Mouse (Mus musculus) stomach, embryonic 15.5 days (tissue): ENCODE measurements around the gene Rer1. TPM values are rescaled to one million over a fixed set of nuclear protein-coding genes. Genes with fewer than 3 reads are reported as not detected.

Experiments used
- ATAC-seq: fragments of 200-750 bp; cut with Nextera tagmentation; 2 replicates; pipeline ENCODE4 v1.8.0; 2017; ENCODE audit warnings: low read depth, moderate number of reproducible peaks, moderate TSS enrichment; ENCODE audit not compliant: insufficient read depth, low FRiP score
- H3K27ac ChIP-seq: fragments of 300-500 bp; sonication (generic); 2 replicates; pipeline ENCODE4 v1.5.1; 2015; ENCODE audit warnings: mild to moderate bottlenecking, inconsistent platforms
- H3K27me3 ChIP-seq: fragments of 300-500 bp; sonication (generic); replicated peaks from 2 replicates; pipeline ENCODE4 v1.6.1; 2015; ENCODE audit warnings: inconsistent platforms
- H3K36me3 ChIP-seq: fragments of 300-500 bp; sonication (generic); 2 replicates; pipeline ENCODE4 v1.6.1; 2015; ENCODE audit warnings: inconsistent platforms
- H3K4me1 ChIP-seq: fragments of 300-500 bp; sonication (generic); 2 replicates; pipeline ENCODE4 v1.6.1; 2015; ENCODE audit warnings: inconsistent platforms
- H3K4me2 ChIP-seq: fragments of 300-500 bp; sonication (generic); 2 replicates; pipeline ENCODE4 v1.6.1; 2015; ENCODE audit warnings: mild to moderate bottlenecking, inconsistent platforms
- H3K4me3 ChIP-seq: fragments of 300-500 bp; sonication (generic); replicated peaks from 2 replicates; pipeline ENCODE4 v1.5.1; 2015; ENCODE audit warnings: inconsistent platforms
- H3K9ac ChIP-seq: fragments of 300-500 bp; sonication (generic); 2 replicates; pipeline ENCODE4 v1.6.1; 2015; ENCODE audit warnings: inconsistent platforms
- H3K9me3 ChIP-seq: fragments of 300-500 bp; sonication (generic); 2 replicates; pipeline ENCODE4 v1.6.1; 2016; ENCODE audit warnings: inconsistent platforms
- WGBS: fragments of 180-500 bp; shearing (Covaris S2); methylation state at CpG from one replicate; pipeline ENCODE4 v1.1.7; 2015; 5-methylcytosine and 5-hydroxymethylcytosine counted together
- polyA plus RNA-seq: library from polyadenylated mRNA; unstranded; fragments of >200 nt; fragmentation: Nextera tagmentation; extraction: Ambion mirVana; gene quantifications from 2 replicates; pipeline ENCODE4 v1.2.1, GENCODE M21; 2015

Gene Rer1
- polyA plus RNA-seq, 1 experiment from 2014 or later = 175 TPM

- 42% methylated on average over 7 of the region's 7 CpGs for WGBS
- Histone ChIP-seq H3K9ac (no peak overlapping the region), H3K4me2 (no peak overlapping the region), H3K4me3 (no peak overlapping the region), H3K27me3 (no peaks in the 10 kb centered on the region), H3K9me3 (no peaks in the 10 kb centered on the region), H3K4me1 (peaks cover 39% of the 10 kb centered on the region), H3K27ac (no peak overlapping the region), H3K36me3 (no peaks in the 10 kb centered on the region)
- ATAC-seq = no peak
Measured at GRCm38 (mm10) chr4:155125310-155125709, 39.1 kb upstream of the Rer1 start.

DNA sequence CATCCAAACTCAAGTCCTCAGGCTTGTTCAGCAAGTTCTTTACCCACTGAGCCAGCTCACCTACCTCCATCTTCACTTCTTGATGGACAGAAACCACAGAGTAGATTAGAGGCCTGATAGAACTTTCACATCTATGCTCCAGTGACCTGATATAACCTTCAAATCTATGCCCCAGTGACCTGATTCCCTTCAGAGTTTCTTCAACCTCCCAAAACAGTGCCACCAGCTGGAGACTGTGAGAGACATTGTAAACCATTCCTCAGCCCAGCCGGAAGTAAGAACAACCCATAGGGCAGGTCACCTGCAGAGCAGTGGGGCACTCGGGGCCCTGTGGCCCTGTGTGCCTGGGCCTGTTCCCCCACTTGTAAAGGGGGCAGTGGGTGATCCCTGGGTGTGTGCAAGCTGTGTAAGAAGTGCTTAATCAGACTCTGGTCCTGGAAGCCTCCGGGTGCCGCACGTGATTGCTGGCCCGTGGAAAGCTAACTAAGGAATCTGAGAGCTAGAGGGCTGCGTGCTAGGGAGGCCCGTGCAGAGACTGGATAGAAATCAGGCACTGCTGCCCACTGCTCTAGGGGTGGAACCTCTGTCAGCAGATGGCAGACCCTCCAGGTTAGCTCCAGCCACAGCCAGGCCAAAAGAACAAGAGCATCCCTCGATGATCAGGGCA is 37.8 kb upstream of the Rer1 start:
- no peak overlapping the region for H3K9ac ChIP-seq
- H3K4me3 ChIP-seq = no peak overlapping the region
- ATAC-seq = no peak
- no peak overlapping the region for H3K27ac ChIP-seq
- peaks cover 36% of the 10 kb centered on the region for H3K4me1 ChIP-seq
- H3K4me2 ChIP-seq = no peak overlapping the region
- H3K9me3 ChIP-seq = no peaks in the 10 kb centered on the region
- no peaks in the 10 kb centered on the region for H3K27me3 ChIP-seq
- WGBS = 75% methylated on average over 9 of the region's 9 CpGs
- no peaks in the 10 kb centered on the region for H3K36me3 ChIP-seq

DNA sequence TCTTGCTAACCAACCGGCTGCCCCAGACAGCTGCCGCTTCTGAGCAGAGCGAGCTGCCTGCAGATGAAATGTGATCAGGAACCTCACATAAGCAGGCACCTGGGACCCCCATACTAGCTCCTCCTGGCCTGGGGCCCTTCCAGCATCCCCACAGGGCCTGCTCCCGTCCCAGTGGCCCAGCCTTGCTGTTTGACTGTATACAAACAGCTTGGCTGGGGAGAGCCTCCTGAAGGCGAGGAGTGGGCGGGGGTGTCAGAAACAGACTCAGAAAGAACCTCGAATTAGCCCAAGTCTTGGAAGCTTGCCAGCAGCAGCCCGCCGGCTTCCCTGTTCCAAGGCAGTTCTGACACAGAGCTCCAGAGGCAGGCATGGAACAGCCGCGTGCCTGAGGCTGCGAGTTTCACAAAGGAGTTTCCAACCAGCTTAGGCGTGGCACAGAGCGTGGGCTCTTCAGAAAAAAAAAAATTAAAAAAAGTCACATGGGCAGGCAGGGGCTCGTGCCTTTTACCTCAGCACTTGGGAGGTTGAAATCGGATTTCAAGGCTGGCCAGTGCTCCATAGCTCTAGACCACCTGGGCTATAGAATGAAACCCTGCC is 36.4 kb upstream of the Rer1 start:
- no peaks in the 10 kb centered on the region for H3K36me3 ChIP-seq
- peak overlapping the region; percentile 90 for H3K27ac ChIP-seq
- no peaks in the 10 kb centered on the region for H3K9me3 ChIP-seq
- WGBS = 10% methylated on average over 16 of the region's 16 CpGs
- H3K4me3 ChIP-seq = no peak overlapping the region
- H3K9ac ChIP-seq = no peak overlapping the region; the same call in 1 of the 2 replicates
- H3K4me2 ChIP-seq = peak overlapping the region; percentile 32
- H3K27me3 ChIP-seq = no peaks in the 10 kb centered on the region
- peak; percentile 45; the same call in 1 of the 2 replicates for ATAC-seq
- peaks cover 36% of the 10 kb centered on the region for H3K4me1 ChIP-seq

- Histone ChIP-seq H3K4me1 (peaks cover 36% of the 10 kb centered on the region), H3K4me3 (no peak overlapping the region), H3K27ac (peak overlapping the region; percentile 90), H3K27me3 (no peaks in the 10 kb centered on the region), H3K9me3 (no peaks in the 10 kb centered on the region), H3K4me2 (no peak overlapping the region), H3K9ac (no peak overlapping the region), H3K36me3 (no peaks in the 10 kb centered on the region)
- no peak for ATAC-seq
- 70% methylated on average over 6 of the region's 6 CpGs for WGBS
Measured at GRCm38 (mm10) chr4:155121915-155122443, 35.8 kb upstream of the Rer1 start.

DNA sequence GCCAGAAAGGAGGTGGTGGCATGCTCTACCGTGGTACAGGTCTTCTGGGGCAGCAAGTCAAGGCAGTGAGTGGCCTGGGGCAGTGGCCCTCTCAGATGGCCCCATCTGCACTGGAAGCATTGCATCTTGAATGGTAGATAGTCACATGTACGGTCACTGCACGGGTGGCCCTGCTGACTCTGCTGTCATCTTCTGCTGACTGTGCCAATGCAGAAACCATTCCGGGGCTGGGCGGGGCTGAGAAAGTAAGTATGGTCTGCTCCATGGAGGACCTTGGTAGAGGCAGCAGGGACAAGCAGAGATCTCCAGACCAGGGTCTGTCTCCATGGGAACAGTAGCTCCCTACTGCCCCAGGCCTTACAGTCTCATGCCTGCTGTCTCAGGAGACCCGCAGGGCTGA is 35.0 kb upstream of the Rer1 start:
- 64% methylated on average over 6 of the region's 6 CpGs for WGBS
- Histone ChIP-seq H3K27ac (peak overlapping the region; percentile 90), H3K4me3 (no peak overlapping the region), H3K9ac (no peak overlapping the region), H3K4me1 (peaks cover 36% of the 10 kb centered on the region), H3K9me3 (no peaks in the 10 kb centered on the region), H3K36me3 (no peaks in the 10 kb centered on the region), H3K27me3 (no peaks in the 10 kb centered on the region), H3K4me2 (0 out of 2 replicates have a peak overlapping the region, but pooled peaks have one; percentile 6)
- no peak for ATAC-seq

DNA sequence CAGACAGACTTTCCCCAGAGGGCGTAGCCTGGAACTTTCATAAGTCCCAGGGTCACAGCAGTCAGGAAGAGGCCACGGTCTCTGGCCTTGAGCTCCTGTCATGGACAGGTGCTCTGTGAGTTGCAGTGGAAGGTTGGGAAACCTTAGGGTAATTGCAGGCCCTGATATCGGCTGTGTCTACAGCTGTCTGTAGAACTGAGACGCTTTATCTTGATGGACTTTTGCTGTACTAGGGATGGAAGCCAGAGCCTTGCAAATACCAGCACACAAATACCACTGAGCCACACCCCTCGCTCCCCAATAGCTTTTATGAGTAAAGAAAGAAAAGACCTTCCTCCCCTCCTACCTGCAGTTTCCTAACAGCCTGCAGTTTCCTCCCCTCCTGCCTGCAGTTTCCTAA is 34.4 kb upstream of the Rer1 start:
- 47% methylated on average over 5 of the region's 5 CpGs for WGBS
- 0 out of 2 replicates have a peak overlapping the region, but pooled peaks have one; percentile 6 for H3K4me2 ChIP-seq

GRCm38 (mm10) chr4:155120038-155120437 is 33.9 kb upstream of the Rer1 start:
- no peak for ATAC-seq
- 80% methylated on average over 7 of the region's 7 CpGs for WGBS

More for the DNA sequence above, 34.4 kb upstream of the Rer1 start:
- Histone ChIP-seq H3K4me3 (no peak overlapping the region), H3K27ac (peak overlapping the region; percentile 90), H3K4me1 (peaks cover 35% of the 10 kb centered on the region), H3K27me3 (no peaks in the 10 kb centered on the region), H3K9me3 (no peaks in the 10 kb centered on the region), H3K9ac (no peak overlapping the region), H3K36me3 (no peaks in the 10 kb centered on the region)
- ATAC-seq = peak; percentile 79

DNA sequence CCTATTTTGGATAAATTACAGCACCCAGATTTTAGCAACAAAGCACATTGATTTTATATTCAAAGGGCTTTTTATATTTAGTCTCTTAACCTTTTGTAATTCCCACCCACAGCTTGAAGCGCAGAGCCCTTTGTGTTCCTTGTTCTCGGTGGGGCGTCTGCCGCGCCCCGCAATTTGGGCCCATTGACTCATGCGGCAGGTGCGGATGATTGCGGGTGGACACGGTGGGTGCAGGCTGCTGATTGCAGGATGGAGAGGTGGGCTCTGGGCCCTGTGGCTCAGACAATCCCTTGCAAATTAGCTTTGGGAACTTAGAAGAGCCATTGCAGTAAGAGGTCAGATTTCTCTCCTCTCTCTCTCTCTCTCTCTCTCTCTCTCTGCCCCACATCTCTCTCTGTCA is 32.1 kb upstream of the Rer1 start:
- H3K4me1 ChIP-seq = peaks cover 38% of the 10 kb centered on the region
- no peak overlapping the region for H3K27ac ChIP-seq
- no peaks in the 10 kb centered on the region for H3K9me3 ChIP-seq
- no peak overlapping the region for H3K9ac ChIP-seq
- WGBS = 80% methylated on average over 10 of the region's 10 CpGs
- H3K4me3 ChIP-seq = no peak overlapping the region
- H3K27me3 ChIP-seq = no peaks in the 10 kb centered on the region
- ATAC-seq = no peak
- H3K36me3 ChIP-seq = no peaks in the 10 kb centered on the region
- no peak overlapping the region for H3K4me2 ChIP-seq

More at GRCm38 (mm10) chr4:155120038-155120437, 33.9 kb upstream of the Rer1 start:
- H3K9ac ChIP-seq = no peak overlapping the region
- no peak overlapping the region for H3K4me3 ChIP-seq
- H3K27me3 ChIP-seq = no peaks in the 10 kb centered on the region
- peak overlapping the region; percentile 90 for H3K27ac ChIP-seq
- H3K9me3 ChIP-seq = no peaks in the 10 kb centered on the region
- H3K4me2 ChIP-seq = no peak overlapping the region
- peaks cover 33% of the 10 kb centered on the region for H3K4me1 ChIP-seq
- no peaks in the 10 kb centered on the region for H3K36me3 ChIP-seq

GRCm38 (mm10) chr4:155117396-155117978 is 31.3 kb upstream of the Rer1 start:
- Histone ChIP-seq H3K4me2 (no peak overlapping the region), H3K27me3 (no peaks in the 10 kb centered on the region), H3K27ac (no peak overlapping the region), H3K4me3 (no peak overlapping the region), H3K36me3 (no peaks in the 10 kb centered on the region), H3K4me1 (peaks cover 30% of the 10 kb centered on the region), H3K9me3 (no peaks in the 10 kb centered on the region), H3K9ac (no peak overlapping the region)
- no peak for ATAC-seq
- WGBS = 74% methylated on average over 6 of the region's 6 CpGs

GRCm38 (mm10) chr4:155116607-155117006 is 30.4 kb upstream of the Rer1 start:
- no peak for ATAC-seq
- no peak overlapping the region for H3K4me3 ChIP-seq
- no peak overlapping the region for H3K9ac ChIP-seq
- H3K27me3 ChIP-seq = no peaks in the 10 kb centered on the region
- 62% methylated on average over 4 of the region's 4 CpGs for WGBS
- H3K4me2 ChIP-seq = no peak overlapping the region
- H3K36me3 ChIP-seq = no peaks in the 10 kb centered on the region
- H3K4me1 ChIP-seq = peaks cover 22% of the 10 kb centered on the region
- H3K9me3 ChIP-seq = no peaks in the 10 kb centered on the region
- peak overlapping the region; percentile 68; the same call in 1 of the 2 replicates for H3K27ac ChIP-seq

DNA sequence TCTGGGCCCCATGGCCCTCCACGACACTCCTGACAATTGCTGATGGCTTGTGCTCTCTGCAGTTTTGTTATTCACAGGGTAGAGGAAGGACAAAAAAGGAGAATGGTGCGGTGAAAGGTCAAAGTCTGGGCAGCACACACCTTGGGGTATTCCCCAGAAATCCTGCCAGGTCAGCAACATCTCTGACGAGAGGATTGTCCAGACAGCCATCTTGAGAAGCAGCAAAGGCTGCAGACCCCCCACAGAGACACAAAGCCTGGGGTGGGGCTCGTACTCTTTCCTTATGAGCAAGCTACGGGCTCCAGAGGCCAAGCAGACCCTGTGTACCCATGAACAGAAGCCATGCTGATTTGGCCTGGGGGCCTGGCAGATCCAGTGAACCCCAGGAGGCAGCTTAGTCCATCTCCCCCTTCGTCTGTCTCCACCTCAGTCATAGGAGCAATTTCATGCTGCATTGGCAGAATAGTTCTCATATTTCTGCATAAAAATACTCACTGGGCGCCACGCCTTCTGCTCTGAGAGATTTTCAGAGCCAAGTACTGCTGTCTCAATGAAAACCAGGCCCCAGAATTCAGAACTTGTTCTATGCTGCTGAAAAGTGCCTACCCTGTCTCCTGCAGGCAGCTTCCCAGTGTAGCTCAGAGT is 27.7 kb upstream of the Rer1 start:
- no peaks in the 10 kb centered on the region for H3K9me3 ChIP-seq
- ATAC-seq = no peak

More for the DNA sequence above, 27.7 kb upstream of the Rer1 start:
- Histone ChIP-seq H3K4me2 (no peak overlapping the region), H3K36me3 (no peaks in the 10 kb centered on the region), H3K27ac (no peak overlapping the region), H3K4me3 (no peak overlapping the region), H3K4me1 (peaks cover 5% of the 10 kb centered on the region; the same call in 1 of the 2 replicates), H3K27me3 (no peaks in the 10 kb centered on the region), H3K9ac (no peak overlapping the region)
- WGBS = 64% methylated on average over 8 of the region's 8 CpGs
